Mouse (Mus musculus) intestine, postnatal 0 days (tissue): ENCODE measurements at regions not wholly inside any gene's neighbourhood (a gene's known extent, or its start where the extent isn't known, plus 50 kb on each side); places are given as distances from the start of the nearest gene placed in this dataset.
A peak's percentile ranks its signal among the peaks of the same experiment; 100 is the strongest.

ENCODE experiments used
- ATAC-seq: fragments of 200-750 bp; cut with Nextera tagmentation; 2 replicates; pipeline ENCODE4 v1.8.0; 2017; ENCODE audit warnings: mild to moderate bottlenecking, moderate TSS enrichment, moderate library complexity
- H3K27ac ChIP-seq: fragments of 300-500 bp; sonication (generic); 2 replicates; pipeline ENCODE4 v1.5.1; 2014; ENCODE audit warnings: mild to moderate bottlenecking, low read depth, low read length, moderate library complexity
- H3K27me3 ChIP-seq: fragments of 300-500 bp; sonication (generic); replicated peaks from 2 replicates; pipeline ENCODE4 v1.6.1; 2014; ENCODE audit warnings: low read length, mixed read lengths; ENCODE audit not compliant: control insufficient read depth, insufficient read depth
- H3K36me3 ChIP-seq: fragments of 300-500 bp; sonication (generic); 2 replicates; pipeline ENCODE4 v1.6.1; 2014; ENCODE audit warnings: mild to moderate bottlenecking, moderate library complexity; ENCODE audit not compliant: control insufficient read depth, insufficient read depth
- H3K4me1 ChIP-seq: fragments of 300-500 bp; sonication (generic); replicated peaks from 2 replicates; pipeline ENCODE4 v1.6.1; 2014; ENCODE audit warnings: antibody characterized with exemption, low read length, mixed read lengths; ENCODE audit not compliant: control insufficient read depth, insufficient read depth
- H3K4me2 ChIP-seq: fragments of 300-500 bp; sonication (generic); replicated peaks from 2 replicates; pipeline ENCODE4 v1.6.1; 2014; ENCODE audit warnings: low read depth, mild to moderate bottlenecking, moderate library complexity
- H3K4me3 ChIP-seq: fragments of 300-500 bp; sonication (generic); 2 replicates; pipeline ENCODE4 v1.5.1; 2014; ENCODE audit warnings: low read depth, low read length
- H3K9ac ChIP-seq: fragments of 300-500 bp; sonication (generic); 2 replicates; pipeline ENCODE4 v1.6.1; 2014; ENCODE audit warnings: mild to moderate bottlenecking, low read depth, low read length
- H3K9me3 ChIP-seq: fragments of 300-500 bp; sonication (generic); 2 replicates; pipeline ENCODE4 v1.6.1; 2016; ENCODE audit warnings: mixed run types; ENCODE audit not compliant: control insufficient read depth
- CTCF ChIP-seq: sonication (generic); IDR thresholded peaks from 2 replicates; pipeline ENCODE4 v1.5.1; 2016; ENCODE audit warnings: low read depth, mild to moderate bottlenecking, control low read depth, antibody characterized with exemption, moderate library complexity
- WGBS: fragments of 180-500 bp; shearing (Covaris S2); extraction: QIAGEN DNeasy Blood & Tissue Kit; methylation state at CpG from one replicate; pipeline ENCODE4 v1.1.7; 2014; 5-methylcytosine and 5-hydroxymethylcytosine counted together

- H3K27ac ChIP-seq = no peak overlapping the region
- H3K9ac ChIP-seq = no peak overlapping the region
- H3K4me2 ChIP-seq = no peak overlapping the region
- 72% methylated on average over 6 of the region's 6 CpGs for WGBS
- H3K4me1 ChIP-seq = no peaks in the 10 kb centered on the region
- H3K27me3 ChIP-seq = no peaks in the 10 kb centered on the region
- H3K4me3 ChIP-seq = no peak overlapping the region
- ATAC-seq = no peak
- TF ChIP-seq CTCF = no peak
- H3K36me3 ChIP-seq = no peaks in the 10 kb centered on the region
- no peaks in the 10 kb centered on the region for H3K9me3 ChIP-seq
These were observed 718.6 kb upstream of the Gm21961 start for GRCm38 (mm10) chr15:65733326-65733725.

DNA sequence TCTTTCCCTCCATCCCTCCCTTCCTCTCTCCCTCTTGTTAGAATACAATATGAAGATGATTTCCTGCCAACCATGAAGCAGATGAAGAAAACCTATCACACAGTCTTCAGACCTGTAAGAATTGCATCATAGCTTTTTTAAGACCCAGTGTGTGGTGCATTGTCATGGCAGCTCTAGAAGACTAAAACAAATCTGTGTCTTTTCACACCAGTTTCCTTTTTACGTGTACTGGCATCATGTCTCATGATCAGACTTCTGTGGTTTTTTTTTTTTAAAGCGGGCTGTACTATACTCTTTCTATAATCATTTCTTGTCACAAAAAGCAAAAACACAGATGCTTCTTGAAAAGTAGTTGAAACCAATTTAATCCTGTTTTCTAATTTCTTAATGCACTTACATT is 716.6 kb upstream of the Gm21961 start:
- WGBS = 87% methylated on average over 2 of the region's 2 CpGs
- H3K4me3 ChIP-seq = no peak overlapping the region
- no peak for ATAC-seq
- H3K27ac ChIP-seq = no peak overlapping the region
- no peaks in the 10 kb centered on the region for H3K9me3 ChIP-seq
- H3K9ac ChIP-seq = no peak overlapping the region
- TF ChIP-seq CTCF = no peak
- no peaks in the 10 kb centered on the region for H3K4me1 ChIP-seq
- H3K27me3 ChIP-seq = no peaks in the 10 kb centered on the region
- no peak overlapping the region for H3K4me2 ChIP-seq
- no peaks in the 10 kb centered on the region for H3K36me3 ChIP-seq

DNA sequence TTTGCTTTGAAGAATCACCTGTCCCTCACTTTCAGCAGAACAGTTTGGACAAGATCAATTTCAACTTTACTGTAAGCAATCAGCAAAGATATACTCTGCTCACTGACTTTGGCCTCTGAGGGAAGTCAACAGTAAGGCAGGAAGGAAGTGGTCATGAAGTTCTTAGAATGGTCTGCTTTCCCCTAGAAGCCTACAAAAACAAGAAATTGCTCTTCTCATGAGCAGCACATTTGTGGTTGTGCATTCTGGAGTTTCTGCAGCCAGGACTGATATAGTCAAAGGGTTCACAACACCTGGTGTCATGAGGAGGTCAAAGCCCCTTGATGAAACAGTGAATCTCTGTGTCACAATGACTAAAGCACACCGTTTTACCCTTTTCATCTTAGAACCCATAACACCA is 712.4 kb upstream of the Gm21961 start:
- H3K4me3 ChIP-seq = no peak overlapping the region
- 73% methylated on average over 1 of the region's 1 CpGs for WGBS
- H3K36me3 ChIP-seq = no peaks in the 10 kb centered on the region
- H3K4me1 ChIP-seq = no peaks in the 10 kb centered on the region
- no peak for TF ChIP-seq CTCF
- H3K27me3 ChIP-seq = no peaks in the 10 kb centered on the region
- H3K27ac ChIP-seq = no peak overlapping the region
- H3K9ac ChIP-seq = no peak overlapping the region
- no peak for ATAC-seq
- H3K4me2 ChIP-seq = no peak overlapping the region
- H3K9me3 ChIP-seq = no peaks in the 10 kb centered on the region

- Histone ChIP-seq H3K4me2 (no peak overlapping the region), H3K4me3 (no peak overlapping the region), H3K4me1 (no peaks in the 10 kb centered on the region), H3K27ac (no peak overlapping the region), H3K9me3 (no peaks in the 10 kb centered on the region), H3K36me3 (no peaks in the 10 kb centered on the region), H3K27me3 (no peaks in the 10 kb centered on the region), H3K9ac (no peak overlapping the region)
- no peak for ATAC-seq
- 93% methylated on average over 2 of the region's 2 CpGs for WGBS
- TF ChIP-seq CTCF = no peak
These were observed 711.6 kb upstream of the Gm21961 start for GRCm38 (mm10) chr15:65726271-65726670.

DNA sequence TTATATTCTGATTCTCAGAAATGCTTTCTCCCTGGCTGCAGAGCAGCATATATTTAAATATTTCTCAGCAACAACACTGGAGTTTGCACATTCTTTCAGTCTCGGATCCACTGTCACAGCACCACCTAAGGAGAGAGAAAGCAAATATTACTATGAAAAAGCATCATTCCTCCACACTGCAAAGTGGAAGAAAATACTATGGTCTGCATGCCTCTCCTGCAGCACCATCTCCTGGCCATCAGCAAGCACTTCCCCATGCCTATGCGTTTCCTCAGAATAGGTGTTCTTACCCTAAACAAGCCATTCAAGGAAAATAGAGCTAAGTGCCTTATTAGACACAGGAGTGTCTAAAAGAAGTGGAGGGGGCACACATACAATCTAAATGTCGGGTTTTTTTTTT is 688.9 kb upstream of the Gm21961 start:
- peak; percentile 75 for TF ChIP-seq CTCF
- no peak overlapping the region for H3K9ac ChIP-seq
- no peak overlapping the region for H3K27ac ChIP-seq
- no peak overlapping the region for H3K4me3 ChIP-seq
- H3K4me2 ChIP-seq = no peak overlapping the region
- H3K9me3 ChIP-seq = no peaks in the 10 kb centered on the region
- H3K4me1 ChIP-seq = no peaks in the 10 kb centered on the region
- H3K27me3 ChIP-seq = no peaks in the 10 kb centered on the region
- ATAC-seq = no peak
- WGBS = 42% methylated on average over 3 of the region's 3 CpGs
- no peaks in the 10 kb centered on the region for H3K36me3 ChIP-seq

GRCm38 (mm10) chr15:65701510-65701909 is 686.8 kb upstream of the Gm21961 start:
- H3K27me3 ChIP-seq = no peaks in the 10 kb centered on the region
- H3K4me2 ChIP-seq = no peak overlapping the region
- ATAC-seq = no peak
- no peaks in the 10 kb centered on the region for H3K36me3 ChIP-seq
- H3K9me3 ChIP-seq = no peaks in the 10 kb centered on the region
- no peak overlapping the region for H3K9ac ChIP-seq
- no peak overlapping the region for H3K27ac ChIP-seq
- peak; percentile 53 for TF ChIP-seq CTCF
- H3K4me3 ChIP-seq = no peak overlapping the region
- WGBS = 9% methylated on average over 1 of the region's 1 CpGs
- H3K4me1 ChIP-seq = no peaks in the 10 kb centered on the region

- Histone ChIP-seq H3K4me1 (no peaks in the 10 kb centered on the region), H3K9ac (no peak overlapping the region), H3K36me3 (no peaks in the 10 kb centered on the region), H3K9me3 (no peaks in the 10 kb centered on the region), H3K4me3 (no peak overlapping the region), H3K4me2 (no peak overlapping the region), H3K27me3 (no peaks in the 10 kb centered on the region), H3K27ac (no peak overlapping the region)
- WGBS = 74% methylated on average over 2 of the region's 2 CpGs
- TF ChIP-seq CTCF = no peak
- ATAC-seq = no peak
These were observed 683.9 kb upstream of the Gm21961 start for GRCm38 (mm10) chr15:65698596-65698995.
